Mouse (Mus musculus): Measurements from ENCODE around the gene Ebi3. TPM values are rescaled to one million over a fixed set of nuclear protein-coding genes. Genes with fewer than 3 reads are reported as not detected.

Gene Ebi3
- total RNA-seq, 1 experiment from 2014 or later: 19.0 TPM

- no peak for ATAC-seq (ENCODE audit: extremely low read depth, insufficient number of reproducible peaks, low FRiP score, poor library complexity, severe bottlenecking)
Measured at GRCm38 (mm10) chr17:55986030-55986961, 33.9 kb downstream of the Ebi3 start, which contains the start of gene Fsd1. Gene Fsd1, plus strand, starts transcription at chr17:55986509.

- no peak for ATAC-seq (ENCODE audit: extremely low read depth, insufficient number of reproducible peaks, low FRiP score, poor library complexity, severe bottlenecking)
Measured at GRCm38 (mm10) chr17:55990278-55990898, 37.9 kb downstream of the Ebi3 start.

- no peak for ATAC-seq (ENCODE audit: extremely low read depth, insufficient number of reproducible peaks, low FRiP score, poor library complexity, severe bottlenecking)
Measured at GRCm38 (mm10) chr17:55996007-55996406, 43.6 kb downstream of the Ebi3 start.

GRCm38 (mm10) chr17:55999794-56000499, 47.5 kb downstream of the Ebi3 start:
- ATAC-seq (ENCODE audit: extremely low read depth, insufficient number of reproducible peaks, low FRiP score, poor library complexity, severe bottlenecking): no peak

GRCm38 (mm10) chr17:56003000-56003399, 50.6 kb downstream of the Ebi3 start:
- no peak for ATAC-seq (ENCODE audit: extremely low read depth, insufficient number of reproducible peaks, low FRiP score, poor library complexity, severe bottlenecking)

GRCm38 (mm10) chr17:56005415-56006061, 53.1 kb downstream of the Ebi3 start, which contains the start of the genes Stap2 and Mpnd:
Gene Stap2, minus strand, starts transcription at chr17:56005584.
Gene Mpnd, plus strand, starts transcription at chr17:56005711.
- no peak for ATAC-seq (ENCODE audit: extremely low read depth, insufficient number of reproducible peaks, low FRiP score, poor library complexity, severe bottlenecking)

Other genes with a start within 250 kb of the Ebi3 start
- gene Pot1b, start 240.0 kb upstream of the Ebi3 start, total RNA-seq (2017): 61.0 and 63.1 TPM in 2 replicates
- gene Adgre4, start 202.7 kb upstream of the Ebi3 start, total RNA-seq (2017): 9.4 and 12.0 TPM in 2 replicates
- gene Zfp119a, start 73.7 kb upstream of the Ebi3 start, total RNA-seq (2017): 8.3 and 11.8 TPM in 2 replicates
- gene Zfp959, start 60.5 kb upstream of the Ebi3 start, total RNA-seq (2017): 46.8 and 51.0 TPM in 2 replicates
- 14.4 and 17.6 TPM in 2 replicates for gene Zfp119b, start 3.1 kb upstream of the Ebi3 start, total RNA-seq (2017)
- gene Yju2, start 6.5 kb downstream of the Ebi3 start, total RNA-seq (2017): 19.8 and 20.5 TPM in 2 replicates
- gene Shd, start 17.8 kb downstream of the Ebi3 start, total RNA-seq (2017): 1.4 and 1.7 TPM in 2 replicates
- not detected in 2 replicates for gene Fsd1, start 33.9 kb downstream of the Ebi3 start, total RNA-seq (2017)
- 1.6 TPM in 1 of 2 replicates, not detected in the other for gene Stap2, start 52.9 kb downstream of the Ebi3 start, total RNA-seq (2017)
- gene Mpnd, start 53.1 kb downstream of the Ebi3 start, total RNA-seq (2017): 64.9 and 86.9 TPM in 2 replicates
- 44.8 and 48.6 TPM in 2 replicates for gene Sh3gl1, start 84.0 kb downstream of the Ebi3 start, total RNA-seq (2017)
- gene Chaf1a, start 87.8 kb downstream of the Ebi3 start, total RNA-seq (2017): 1.4 TPM in 2 replicates
- gene Ubxn6, start 122.4 kb downstream of the Ebi3 start, total RNA-seq (2017): 31.3 and 49.5 TPM in 2 replicates
- gene Hdgfl2, start 127.0 kb downstream of the Ebi3 start, total RNA-seq (2017): 153 and 189 TPM in 2 replicates
- 1.1 and 1.2 TPM in 2 replicates for gene Plin4, start 157.2 kb downstream of the Ebi3 start, total RNA-seq (2017)
- gene Plin5, start 165.0 kb downstream of the Ebi3 start, total RNA-seq (2017): 3.4 and 4.0 TPM in 2 replicates
- 126 and 131 TPM in 2 replicates for gene Lrg1, start 169.4 kb downstream of the Ebi3 start, total RNA-seq (2017)
- gene Sema6b, start 187.7 kb downstream of the Ebi3 start, total RNA-seq (2017): 11.3 and 11.5 TPM in 2 replicates
- 1.3 and 1.4 TPM in 2 replicates for gene Tnfaip8l1, start 209.8 kb downstream of the Ebi3 start, total RNA-seq (2017)
- 13.9 and 18.0 TPM in 2 replicates for gene Mydgf, start 231.3 kb downstream of the Ebi3 start, total RNA-seq (2017)